Comparison of ENCODE assay signal across 9 mouse cellular contexts in genomic region chr11:44665156-44665682, GRCm38 (mm10). TPM values are rescaled to one million over a fixed set of nuclear protein-coding genes. Genes with fewer than 3 reads are reported as not detected.
A peak's percentile ranks its signal among the peaks of the same experiment; 100 is the strongest.
DNase-seq lines count a peak whose midpoint lies in the region; ATAC-seq lines count a peak whose summit lies in the region.
"Had no signal": no experiment of that assay in that cellular context is flagged by ENCODE, and none has a peak within 500 bp of the region (broad histone marks: within the 10 kb centered on the region; RNA-seq: fewer than 3 reads in every experiment).

No protein-coding gene starts in this region.

- no peak overlapping the region for H3K9ac ChIP-seq in embryonic facial prominence, embryonic 15.5 days

- DNase-seq in thymus, postnatal 10 days (ENCODE audit: low spot score in 2 of 2): peak; percentile 3 to 5
- DNase-seq in thymus, postnatal 14 days: no peak
- peak; percentile 59 to 68 for DNase-seq in heart, postnatal 14 days
- DNase-seq in kidney, postnatal 36 days: peak; percentile 56 to 73
- peak; percentile 68 for DNase-seq in midbrain, embryonic 10.5 days (ENCODE audit: low spot score)
- DNase-seq in T-cell, adult 2 months (ENCODE audit: low spot score): no peak
- DNase-seq in cerebellum, adult 9-11 months: no peak

- no peaks in the 10 kb centered on the region for H3K36me3 ChIP-seq in embryonic facial prominence, embryonic 15.5 days
- H3K36me3 ChIP-seq in midbrain, embryonic 10.5 days: no peaks in the 10 kb centered on the region

- H3K4me2 ChIP-seq in embryonic facial prominence, embryonic 15.5 days (replicated peaks): peak overlapping the region; percentile 45

- no peaks in the 10 kb centered on the region for H3K9me3 ChIP-seq in embryonic facial prominence, embryonic 15.5 days (replicated peaks)
- no peaks in the 10 kb centered on the region for H3K9me3 ChIP-seq in midbrain, embryonic 10.5 days (replicated peaks)
- H3K9me3 ChIP-seq: megakaryocyte, embryonic 14.5 days had no signal

- peak overlapping the region; percentile 45 for H3K27ac ChIP-seq in embryonic facial prominence, embryonic 15.5 days (replicated peaks)
- H3K27ac ChIP-seq in midbrain, embryonic 10.5 days (replicated peaks): peak overlapping the region; percentile 87

- 8% methylated on average over 18 of the region's 18 CpGs for WGBS in embryonic facial prominence, embryonic 15.5 days
- WGBS in midbrain, embryonic 10.5 days: under 1% methylated on average over 18 of the region's 18 CpGs

- peak; percentile 81 for ATAC-seq in embryonic facial prominence, embryonic 15.5 days (ENCODE audit: insufficient number of reproducible peaks, low FRiP score, low TSS enrichment, low read depth)

- intact Hi-C loops in heart, postnatal 14 days (cut with DNase I): no loop called here

- peaks cover 19% of the 10 kb centered on the region for H3K4me1 ChIP-seq in embryonic facial prominence, embryonic 15.5 days
- H3K4me1 ChIP-seq in midbrain, embryonic 10.5 days: peaks cover 44% of the 10 kb centered on the region
- H3K4me1 ChIP-seq: megakaryocyte, embryonic 14.5 days had no signal

- H3K4me3 ChIP-seq in embryonic facial prominence, embryonic 15.5 days (replicated peaks): peak overlapping the region; percentile 27
- H3K4me3 ChIP-seq in midbrain, embryonic 10.5 days: peak overlapping the region; percentile 49
- H3K4me3 ChIP-seq: megakaryocyte, embryonic 14.5 days had no signal

- H3K27me3 ChIP-seq in embryonic facial prominence, embryonic 15.5 days: no peaks in the 10 kb centered on the region; the same call in 1 of the 2 replicates
- H3K27me3 ChIP-seq in midbrain, embryonic 10.5 days (ENCODE audit: low read depth, poor library complexity, severe bottlenecking): peaks cover 21% of the 10 kb centered on the region; the same call in 1 of the 2 replicates

RNA-seq across cellular contexts. Expression of gene Ebf1, which starts 48.1 kb away (rescaled TPM):
- polyA plus RNA-seq in embryonic facial prominence, embryonic 15.5 days (2015; fragmentation: Nextera tagmentation; extraction: Ambion mirVana): 62.3 and 65.7 TPM in 2 replicates
- total RNA-seq in heart, postnatal 14 days (2021): 10 to 100 TPM; 19.7 to 22.8 TPM
- 31.8 and 49.2 TPM in 2 replicates for polyA plus RNA-seq in midbrain, embryonic 10.5 days (2016; fragmentation: Nextera tagmentation; extraction: Ambion mirVana)

Comparison
In these comparisons a context has a peak if more than half of its experiments do, and no peak if none do; other contexts are left out.
1. DNase-seq: peak in thymus, postnatal 10 days (2 of 2), heart, postnatal 14 days (2 of 2), kidney, postnatal 36 days (2 of 2) and midbrain, embryonic 10.5 days (single experiment); none in thymus, postnatal 14 days (single experiment), T-cell, adult 2 months (single experiment) and cerebellum, adult 9-11 months (single experiment).